Mouse (Mus musculus) lung, postnatal 0 days (tissue): Measurements from ENCODE around the gene Mtnr1b. TPM values are rescaled to one million over a fixed set of nuclear protein-coding genes. Genes with fewer than 3 reads are reported as not detected.

Source experiments
- ATAC-seq: fragments of 200-750 bp; cut with Nextera tagmentation; 2 replicates; pipeline ENCODE4 v1.8.0; 2017; ENCODE audit warnings: moderate library complexity
- DNase-seq: peaks from one replicate; pipeline ENCODE4 v3.0.0-alpha.2; 2016; ENCODE audit warnings: low spot score
- H3K27ac ChIP-seq: fragments of 300-500 bp; sonication (generic); 2 replicates; pipeline ENCODE4 v1.5.1; 2014; ENCODE audit warnings: antibody characterized with exemption, mild to moderate bottlenecking, low read length, mixed read lengths
- H3K27me3 ChIP-seq: fragments of 300-500 bp; sonication (generic); replicated peaks from 2 replicates; pipeline ENCODE4 v1.6.1; 2014; ENCODE audit warnings: low read length, mixed read lengths; ENCODE audit not compliant: insufficient read depth
- H3K36me3 ChIP-seq: fragments of 300-500 bp; sonication (generic); 2 replicates; pipeline ENCODE4 v1.6.1; 2014; ENCODE audit warnings: low read length, mixed read lengths; ENCODE audit not compliant: insufficient read depth
- H3K4me1 ChIP-seq: fragments of 300-500 bp; sonication (generic); 2 replicates; pipeline ENCODE4 v1.6.1; 2014; ENCODE audit warnings: antibody characterized with exemption, low read depth, low read length, mixed read lengths; ENCODE audit not compliant: insufficient read depth
- H3K4me2 ChIP-seq: fragments of 300-500 bp; sonication (generic); replicated peaks from 2 replicates; pipeline ENCODE4 v1.6.1; 2014; ENCODE audit warnings: low read depth, mild to moderate bottlenecking, low read length, moderate library complexity, mixed read lengths
- H3K4me3 ChIP-seq: fragments of 300-500 bp; sonication (generic); 2 replicates; pipeline ENCODE4 v1.5.1; 2014; ENCODE audit warnings: low read depth, low read length
- H3K9ac ChIP-seq: fragments of 300-500 bp; sonication (generic); replicated peaks from 2 replicates; pipeline ENCODE4 v1.6.1; 2014; ENCODE audit warnings: low read depth, mild to moderate bottlenecking
- H3K9me3 ChIP-seq: fragments of 300-500 bp; sonication (generic); 2 replicates; pipeline ENCODE4 v1.6.1; 2016; ENCODE audit warnings: low read length, mixed read lengths
- CTCF ChIP-seq: IDR thresholded peaks from 2 replicates; pipeline ENCODE4 v1.5.1; 2016; ENCODE audit warnings: antibody characterized with exemption, mild to moderate bottlenecking
- EP300 ChIP-seq: IDR thresholded peaks from 2 replicates; pipeline ENCODE4 v1.6.1; 2016; ENCODE audit warnings: antibody characterized with exemption, mild to moderate bottlenecking, control low read depth
- WGBS: fragments of 180-500 bp; shearing (Covaris S2); extraction: QIAGEN DNeasy Blood & Tissue Kit; methylation state at CpG from one replicate; pipeline ENCODE4 v1.1.7; 2014; 5-methylcytosine and 5-hydroxymethylcytosine counted together
- polyA plus RNA-seq: library from polyadenylated mRNA; unstranded; fragments of >200 nt; fragmentation: Nextera tagmentation; extraction: Ambion mirVana; gene quantifications from 2 replicates; pipeline ENCODE4 v1.2.1, GENCODE M21; 2015

Gene Mtnr1b
- polyA plus RNA-seq, 1 experiment from 2014 or later = not detected

- no peak overlapping the region for H3K4me2 ChIP-seq
- H3K4me1 ChIP-seq = no peaks in the 10 kb centered on the region
- H3K27me3 ChIP-seq = no peaks in the 10 kb centered on the region
- H3K36me3 ChIP-seq = no peaks in the 10 kb centered on the region
- no peak overlapping the region for H3K4me3 ChIP-seq
- ATAC-seq = no peak
- H3K27ac ChIP-seq = no peak overlapping the region
- no peak overlapping the region for H3K9ac ChIP-seq
- TF ChIP-seq CTCF = no peak
- TF ChIP-seq EP300 = no peak
- 62% methylated on average over 6 of the region's 6 CpGs for WGBS
- no peak for DNase-seq
- no peaks in the 10 kb centered on the region for H3K9me3 ChIP-seq
Measured at GRCm38 (mm10) chr9:15813002-15813911, 61.1 kb downstream of the Mtnr1b start.

- Histone ChIP-seq H3K9ac (no peak overlapping the region), H3K27me3 (no peaks in the 10 kb centered on the region), H3K27ac (no peak overlapping the region), H3K4me1 (no peaks in the 10 kb centered on the region), H3K36me3 (no peaks in the 10 kb centered on the region), H3K4me3 (no peak overlapping the region), H3K9me3 (no peaks in the 10 kb centered on the region), H3K4me2 (no peak overlapping the region)
- DNase-seq (no peak), ATAC-seq (no peak)
- WGBS = 69% methylated on average over 2 of the region's 2 CpGs
- TF ChIP-seq CTCF (no peak), EP300 (no peak)
Measured at GRCm38 (mm10) chr9:15804296-15804695, 70.1 kb downstream of the Mtnr1b start.

- no peaks in the 10 kb centered on the region for H3K27me3 ChIP-seq
- no peak overlapping the region for H3K27ac ChIP-seq
- no peaks in the 10 kb centered on the region for H3K36me3 ChIP-seq
- DNase-seq (no peak), ATAC-seq (no peak)
- H3K9me3 ChIP-seq = no peaks in the 10 kb centered on the region
- TF ChIP-seq CTCF (no peak), EP300 (no peak)
- no peaks in the 10 kb centered on the region for H3K4me1 ChIP-seq
- H3K4me2 ChIP-seq = no peak overlapping the region
- H3K9ac ChIP-seq = no peak overlapping the region
- H3K4me3 ChIP-seq = no peak overlapping the region
Measured at GRCm38 (mm10) chr9:15802413-15803027, 71.8 kb downstream of the Mtnr1b start.

- TF ChIP-seq EP300 (no peak), CTCF (no peak)
- Histone ChIP-seq H3K4me3 (no peak overlapping the region), H3K27ac (no peak overlapping the region), H3K9me3 (no peaks in the 10 kb centered on the region), H3K27me3 (no peaks in the 10 kb centered on the region), H3K9ac (no peak overlapping the region), H3K36me3 (no peaks in the 10 kb centered on the region), H3K4me1 (no peaks in the 10 kb centered on the region), H3K4me2 (no peak overlapping the region)
- DNase-seq = no peak
- ATAC-seq = no peak
- 69% methylated on average over 5 of the region's 5 CpGs for WGBS
Measured at GRCm38 (mm10) chr9:15800402-15800801, 74.0 kb downstream of the Mtnr1b start.

GRCm38 (mm10) chr9:15794408-15794807 lies 79.9 kb downstream of the Mtnr1b start:
- Histone ChIP-seq H3K27me3 (no peaks in the 10 kb centered on the region), H3K4me3 (no peak overlapping the region), H3K9me3 (no peaks in the 10 kb centered on the region), H3K27ac (no peak overlapping the region), H3K9ac (no peak overlapping the region), H3K4me2 (no peak overlapping the region), H3K36me3 (no peaks in the 10 kb centered on the region), H3K4me1 (no peaks in the 10 kb centered on the region; the same call in 1 of the 2 replicates)
- 56% methylated on average over 6 of the region's 6 CpGs for WGBS
- peak; percentile 64; the same call in 1 of the 2 replicates for ATAC-seq
- TF ChIP-seq CTCF (no peak), EP300 (peak; percentile 76)
- peak; percentile 16 for DNase-seq

GRCm38 (mm10) chr9:15792076-15792475 lies 82.3 kb downstream of the Mtnr1b start:
- WGBS = 86% methylated on average over 9 of the region's 9 CpGs
- no peak for TF ChIP-seq EP300
- TF ChIP-seq CTCF = no peak
- no peak overlapping the region for H3K27ac ChIP-seq
- ATAC-seq (no peak), DNase-seq (no peak)
- H3K27me3 ChIP-seq = no peaks in the 10 kb centered on the region
- no peak overlapping the region for H3K9ac ChIP-seq
- no peak overlapping the region for H3K4me3 ChIP-seq
- H3K4me2 ChIP-seq = no peak overlapping the region
- H3K9me3 ChIP-seq = no peaks in the 10 kb centered on the region
- H3K4me1 ChIP-seq = no peaks in the 10 kb centered on the region; the same call in 1 of the 2 replicates
- H3K36me3 ChIP-seq = no peaks in the 10 kb centered on the region
